Mouse (Mus musculus) urinary bladder, postnatal 14 days (tissue): ENCODE results near the gene Efna5.

Experiments
- DNase-seq: peaks from one replicate; pipeline ENCODE4 v3.0.0; 2021; ENCODE audit warnings: low spot score

The Efna5 gene

GRCm38 (mm10) chr17:62748803-62749619 lies 132.1 kb downstream of the Efna5 start:
- DNase-seq, result no peak

DNA sequence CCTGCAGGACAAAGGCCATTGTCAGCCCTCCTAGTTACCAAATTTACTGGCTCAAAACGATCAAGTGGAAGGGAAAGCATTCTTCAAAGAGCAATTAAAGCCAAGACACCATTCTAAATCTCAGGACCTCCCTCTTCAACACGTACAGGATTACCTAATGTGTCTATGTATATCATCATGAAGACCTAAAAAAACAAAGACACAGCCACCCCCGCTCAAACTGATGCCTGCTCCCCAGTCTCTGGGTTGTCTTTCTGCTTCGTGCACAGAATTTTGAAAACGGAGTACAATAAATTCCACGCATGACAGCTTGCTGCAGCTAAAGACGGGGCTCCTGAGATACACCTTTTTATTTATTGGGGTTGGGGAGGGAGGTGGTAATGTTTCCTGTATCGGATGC lies 133.7 kb downstream of the Efna5 start:
- DNase-seq, result no peak

- no peak for DNase-seq
These were observed 134.3 kb downstream of the Efna5 start for GRCm38 (mm10) chr17:62746827-62747226.

DNA sequence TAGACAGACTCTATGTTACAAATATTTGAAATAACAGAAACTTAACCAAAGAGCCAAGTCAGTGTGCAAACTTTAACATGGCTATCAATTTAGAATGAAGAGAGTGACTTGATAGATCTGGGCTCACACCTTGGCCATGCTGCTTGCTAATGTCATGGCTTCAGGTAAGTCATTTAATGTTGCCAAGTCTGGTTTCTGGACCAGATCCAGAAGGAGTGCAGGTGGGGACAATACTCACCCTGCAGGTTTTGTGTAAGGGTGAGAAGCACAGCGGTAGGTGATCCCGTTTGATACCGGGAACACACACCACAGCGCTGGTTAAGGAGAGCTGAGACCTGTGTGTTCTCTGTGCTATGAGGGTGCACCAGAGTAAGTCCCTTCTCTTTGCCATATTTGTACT lies 135.8 kb downstream of the Efna5 start:
- DNase-seq, result no peak

DNA sequence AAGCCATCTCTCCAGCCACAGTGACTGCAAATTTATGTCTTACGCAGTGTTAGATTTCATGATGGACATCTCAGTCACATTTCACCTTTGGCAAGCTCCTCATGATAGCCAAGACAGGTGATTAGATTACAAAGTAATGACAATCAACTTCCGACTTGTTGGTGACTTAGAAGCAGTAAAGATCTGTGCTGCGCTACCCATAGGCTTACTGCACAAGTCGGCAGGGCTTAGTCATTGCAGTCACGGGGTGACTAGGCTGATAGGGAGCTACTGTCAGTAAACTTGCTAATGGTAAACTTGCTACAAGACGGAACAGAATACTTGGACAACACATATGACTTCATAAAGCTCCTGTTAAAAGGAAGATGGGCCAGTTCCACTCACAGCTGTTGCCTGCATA lies 136.9 kb downstream of the Efna5 start:
- DNase-seq, result no peak

GRCm38 (mm10) chr17:62741702-62742101 lies 139.4 kb downstream of the Efna5 start:
- DNase-seq, result no peak

GRCm38 (mm10) chr17:62741020-62741419 lies 140.1 kb downstream of the Efna5 start:
- no peak for DNase-seq

GRCm38 (mm10) chr17:62739993-62740392 lies 141.1 kb downstream of the Efna5 start:
- no peak for DNase-seq

GRCm38 (mm10) chr17:62737404-62737803 lies 143.7 kb downstream of the Efna5 start:
- no peak for DNase-seq

- DNase-seq, result no peak
These were observed 145.2 kb downstream of the Efna5 start for GRCm38 (mm10) chr17:62735943-62736342.

GRCm38 (mm10) chr17:62734901-62735300 lies 146.2 kb downstream of the Efna5 start:
- no peak for DNase-seq

GRCm38 (mm10) chr17:62734067-62734466 lies 147.1 kb downstream of the Efna5 start:
- DNase-seq, result no peak

DNA sequence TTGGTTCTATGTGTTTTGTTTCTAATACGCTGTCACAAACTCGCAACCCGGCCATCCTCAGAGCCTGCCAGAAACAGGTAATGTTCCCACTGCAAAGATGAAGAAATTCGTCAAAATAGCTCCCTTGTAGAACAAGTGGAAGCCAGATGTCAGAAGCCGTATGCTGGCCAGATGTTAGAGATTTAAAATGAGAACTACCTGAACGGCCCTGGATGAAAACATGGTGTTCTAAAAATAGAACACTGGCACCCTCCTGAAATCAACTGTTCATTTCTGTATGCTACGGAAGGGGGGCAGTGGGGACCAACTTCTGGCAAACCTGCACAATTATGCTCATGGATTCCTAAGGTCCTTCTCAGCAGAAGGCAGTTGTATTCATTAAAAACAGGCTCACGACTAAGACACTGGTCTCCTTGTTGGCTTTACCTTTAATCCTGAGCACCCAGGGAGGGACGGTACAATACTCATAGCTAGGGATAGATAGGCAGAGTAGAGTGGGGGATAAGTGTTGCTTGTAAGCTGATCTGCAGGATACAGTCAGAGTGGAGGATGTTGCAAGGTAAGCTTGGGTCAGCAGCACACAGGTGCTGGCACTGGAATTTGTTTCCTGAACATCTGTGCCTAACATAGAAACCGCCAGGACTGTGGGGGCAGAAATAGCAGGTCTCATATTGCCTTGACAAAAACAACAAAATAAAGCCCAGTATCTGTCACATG lies 151.2 kb downstream of the Efna5 start:
- DNase-seq, result no peak

- DNase-seq, result no peak
These were observed 152.8 kb downstream of the Efna5 start for GRCm38 (mm10) chr17:62728142-62728917.

DNA sequence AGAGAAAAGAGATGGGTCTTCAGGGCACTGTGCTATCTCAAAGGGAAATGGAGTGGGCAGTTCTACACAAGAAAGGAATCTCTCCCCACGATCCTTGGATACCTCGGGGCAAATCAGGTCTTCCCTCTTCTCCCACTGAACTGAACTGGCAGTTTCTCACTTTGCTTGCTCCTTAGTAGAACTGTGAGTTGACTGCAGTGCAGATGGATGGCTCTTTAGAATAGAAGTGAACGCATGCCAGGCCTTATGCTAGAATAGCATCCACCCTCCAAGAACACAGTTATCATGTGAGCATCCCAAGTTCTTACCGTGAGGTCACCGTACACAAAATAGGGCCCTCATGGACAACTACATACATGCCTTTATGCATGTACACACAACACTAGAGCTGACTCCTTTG lies 155.0 kb downstream of the Efna5 start:
- no peak for DNase-seq

- DNase-seq, result no peak
These were observed 158.2 kb downstream of the Efna5 start for GRCm38 (mm10) chr17:62722962-62723361.

- DNase-seq, result no peak
These were observed 159.5 kb downstream of the Efna5 start for GRCm38 (mm10) chr17:62721595-62721994.

- no peak for DNase-seq
These were observed 160.2 kb downstream of the Efna5 start for GRCm38 (mm10) chr17:62720740-62721450.

DNA sequence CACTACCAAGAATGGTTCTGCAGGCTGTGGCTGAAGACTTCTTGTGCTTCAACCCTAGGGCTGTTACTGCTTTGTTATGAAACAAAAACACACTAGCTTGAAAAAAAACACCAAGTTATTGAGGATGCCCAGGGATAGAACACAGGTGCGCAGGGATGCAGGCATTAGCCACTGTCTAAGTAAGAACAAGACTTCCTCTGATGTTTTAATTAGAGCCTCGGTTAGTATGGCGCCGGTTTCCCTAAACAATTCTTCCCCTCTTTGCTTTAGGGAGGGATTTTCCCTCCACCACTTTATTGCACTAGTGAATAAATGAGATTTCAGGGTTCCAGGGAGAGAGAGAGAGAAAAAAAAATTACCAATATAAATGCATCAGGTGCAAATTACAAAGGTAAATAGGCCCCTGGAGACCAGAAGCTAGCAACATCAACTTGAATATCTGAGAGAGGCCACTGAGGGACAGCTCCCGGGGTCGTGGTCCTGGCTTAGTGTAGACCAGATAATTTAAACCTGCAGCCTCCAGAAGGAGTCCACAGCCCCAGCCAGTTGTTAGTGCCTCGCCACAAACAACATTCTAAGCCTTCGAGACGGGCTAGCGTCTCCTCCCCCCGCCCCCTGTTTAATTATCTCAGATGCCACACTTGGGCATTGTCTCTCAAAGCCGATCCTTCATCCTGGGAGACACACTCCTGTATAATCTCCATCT lies 163.5 kb downstream of the Efna5 start:
- no peak for DNase-seq

DNA sequence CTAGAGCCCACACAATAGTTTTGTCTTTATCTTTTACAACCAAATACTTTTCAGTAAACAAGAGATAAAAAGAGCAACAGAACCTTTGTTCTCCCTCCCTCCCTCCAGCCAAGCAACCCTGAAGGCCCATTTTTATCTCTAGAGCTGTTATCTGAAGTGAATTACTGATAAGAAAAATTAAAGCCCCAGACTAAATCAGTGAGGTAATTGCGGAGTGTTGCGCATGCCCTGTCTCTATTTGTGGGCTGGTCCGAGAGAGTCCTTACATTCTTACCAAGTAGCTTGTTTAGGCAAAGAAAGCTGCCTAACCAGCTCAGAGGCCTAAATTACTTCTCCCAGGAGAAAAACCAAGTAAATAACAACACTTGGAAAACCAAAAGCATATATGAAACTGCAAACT lies 167.7 kb downstream of the Efna5 start:
- no peak for DNase-seq

DNA sequence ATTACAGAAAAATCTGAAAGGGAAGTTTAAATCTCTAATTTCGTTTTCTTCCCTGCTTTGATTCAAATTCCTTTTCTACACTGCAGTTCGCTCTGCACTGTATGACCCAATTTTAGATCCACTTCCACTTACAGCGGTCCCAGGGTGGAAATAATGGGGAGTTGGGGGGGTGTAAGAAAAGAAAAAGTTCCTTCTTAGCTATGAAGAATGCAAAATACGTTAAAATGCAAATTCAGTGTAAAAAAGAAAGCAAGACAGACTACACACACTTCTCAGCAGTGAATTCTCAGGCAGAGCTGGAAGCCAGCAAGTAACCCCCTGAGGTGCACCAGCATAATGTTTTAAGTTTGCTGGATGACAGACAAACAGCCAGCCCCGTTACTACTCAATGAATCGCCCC lies 174.7 kb downstream of the Efna5 start:
- no peak for DNase-seq
